Mouse (Mus musculus) stomach, embryonic 14.5 days (tissue): ENCODE measurements around the gene Gm21425. TPM values are rescaled to one million over a fixed set of nuclear protein-coding genes. Genes with fewer than 3 reads are reported as not detected.
"Not testable (repeated sequence)": the region's sequence is repeated elsewhere in the genome, so short reads cannot be mapped to it uniquely, and the experiment has no call there.

ENCODE experiments used
- ATAC-seq: fragments of 200-750 bp; cut with Nextera tagmentation; 2 replicates; pipeline ENCODE4 v1.8.0; 2017; ENCODE audit warnings: low read depth, moderate TSS enrichment; ENCODE audit not compliant: insufficient number of reproducible peaks, insufficient read depth, low FRiP score
- H3K27ac ChIP-seq: fragments of 300-500 bp; sonication (generic); 2 replicates; pipeline ENCODE4 v1.5.1; 2014; ENCODE audit warnings: mild to moderate bottlenecking, low read length, moderate library complexity, mixed read lengths
- H3K27me3 ChIP-seq: fragments of 300-500 bp; sonication (generic); 2 replicates; pipeline ENCODE4 v1.6.1; 2014; ENCODE audit warnings: low read length, control low read depth, mixed read lengths; ENCODE audit not compliant: control insufficient read depth, insufficient read depth
- H3K36me3 ChIP-seq: fragments of 300-500 bp; sonication (generic); 2 replicates; pipeline ENCODE4 v1.6.1; 2014; ENCODE audit warnings: mild to moderate bottlenecking, control low read depth, low read length, moderate library complexity, mixed read lengths; ENCODE audit not compliant: control insufficient read depth, insufficient read depth
- H3K4me1 ChIP-seq: fragments of 300-500 bp; sonication (generic); 2 replicates; pipeline ENCODE4 v1.6.1; 2014; ENCODE audit warnings: low read length, control low read depth, mixed read lengths; ENCODE audit not compliant: control insufficient read depth, insufficient read depth
- H3K4me2 ChIP-seq: fragments of 300-500 bp; sonication (generic); replicated peaks from 2 replicates; pipeline ENCODE4 v1.6.1; 2014; ENCODE audit warnings: low read depth, low read length, control low read depth
- H3K4me3 ChIP-seq: fragments of 300-500 bp; sonication (generic); 2 replicates; pipeline ENCODE4 v1.5.1; 2014; ENCODE audit warnings: low read depth, low read length, control low read depth
- H3K9ac ChIP-seq: fragments of 300-500 bp; sonication (generic); replicated peaks from 2 replicates; pipeline ENCODE4 v1.6.1; 2014; ENCODE audit warnings: low read depth, mild to moderate bottlenecking, control low read depth, low read length, moderate library complexity, mixed read lengths
- H3K9me3 ChIP-seq: fragments of 300-500 bp; sonication (generic); 2 replicates; pipeline ENCODE4 v1.6.1; 2016; ENCODE audit warnings: low read depth, low read length, control low read depth; ENCODE audit not compliant: control insufficient read depth
- WGBS: fragments of 180-500 bp; shearing (Covaris S2); extraction: QIAGEN DNeasy Blood & Tissue Kit; methylation state at CpG from one replicate; pipeline ENCODE4 v1.1.7; 2014; 5-methylcytosine and 5-hydroxymethylcytosine counted together
- polyA plus RNA-seq: library from polyadenylated mRNA; unstranded; fragments of >200 nt; fragmentation: Nextera tagmentation; extraction: Ambion mirVana; gene quantifications from 2 replicates; pipeline ENCODE4 v1.2.1, GENCODE M21; 2014

The Gm21425 gene
- polyA plus RNA-seq: not detected in 2 replicates

GRCm38 (mm10) chrY:13161668-13162067, at the start of gene Gm21425:
Gm21425 (plus strand) TSS chrY:13161968.
- not testable (repeated sequence) for H3K27me3 ChIP-seq, ATAC-seq, H3K4me3 ChIP-seq, H3K4me1 ChIP-seq, H3K9ac ChIP-seq, H3K4me2 ChIP-seq, H3K27ac ChIP-seq, H3K36me3 ChIP-seq, H3K9me3 ChIP-seq

GRCm38 (mm10) chrY:13133392-13133791, 28.4 kb upstream of the Gm21425 start, which contains the start of gene Gm21891:
Gm21891 (minus strand) TSS chrY:13133492.
- no CpG with 5 or more reads among the region's 3 CpGs for WGBS
- H3K4me2 ChIP-seq, H3K27me3 ChIP-seq, H3K9me3 ChIP-seq, ATAC-seq, H3K4me1 ChIP-seq, H3K27ac ChIP-seq, H3K36me3 ChIP-seq, H3K9ac ChIP-seq, H3K4me3 ChIP-seq: not testable (repeated sequence)

Other genes starting within 250 kb of the Gm21425 start
- gene Gm20807, start 119.1 kb upstream of the Gm21425 start, polyA plus RNA-seq: not detected in 2 replicates
- not detected in 2 replicates for gene Gm21891, start 28.5 kb upstream of the Gm21425 start, polyA plus RNA-seq
- not detected in 2 replicates for gene Gm21828, start 62.0 kb downstream of the Gm21425 start, polyA plus RNA-seq
- gene Gm21440, start 90.4 kb downstream of the Gm21425 start, polyA plus RNA-seq: not detected in 2 replicates
- gene Gm21454, start 90.5 kb downstream of the Gm21425 start, polyA plus RNA-seq: not detected in 2 replicates
- not detected in 2 replicates for gene Gm21725, start 187.1 kb downstream of the Gm21425 start, polyA plus RNA-seq